Mouse (Mus musculus) gastrocnemius, postnatal 14 days (tissue): Measurements from ENCODE around the gene Phf19. TPM values are rescaled to one million over a fixed set of nuclear protein-coding genes. Genes with fewer than 3 reads are reported as not detected.
A peak's percentile ranks its signal among the peaks of the same experiment; 100 is the strongest.

ENCODE experiments used
- DNase-seq: peaks from one replicate; pipeline ENCODE4 v3.0.0; 2021; ENCODE audit warnings: mixed read lengths
- intact Hi-C: fragments of 180-260 bp; cut with DNase I; formaldehyde crosslinking; loops from one replicate; pipeline ENCODE4 v1.15.1; 2025; ENCODE audit warnings: low total_unique reads
- total RNA-seq, 2 experiments: library from RNA; stranded (reverse); gene quantifications; 2 replicates each; pipeline ENCODE4 v1.2.3; 2021

The Phf19 gene
- total RNA-seq, 2 experiments from 2014 or later: 1.7 to 2.1 TPM

DNA sequence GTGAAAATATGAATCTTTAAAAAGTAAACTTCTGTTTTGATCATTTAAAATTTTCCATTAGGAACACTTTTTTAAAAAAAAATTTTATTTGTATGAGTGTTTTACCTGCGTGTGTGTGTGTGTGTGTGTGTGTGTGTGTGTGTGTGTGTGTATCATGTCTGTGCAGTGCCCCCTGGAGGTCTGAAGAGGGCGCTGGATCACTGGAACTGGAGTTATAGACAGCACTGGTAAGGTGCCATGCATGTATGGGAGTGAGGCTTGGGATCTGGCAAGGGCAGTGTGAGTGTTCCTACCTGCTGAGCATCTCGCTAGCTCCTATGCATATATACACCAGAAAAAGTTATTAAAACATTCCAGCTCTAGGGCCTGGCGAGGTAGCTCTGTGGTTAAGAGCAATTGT, 12.1 kb downstream of the Phf19 start:
- no peak for DNase-seq
- intact Hi-C loops: no loop called here

DNA sequence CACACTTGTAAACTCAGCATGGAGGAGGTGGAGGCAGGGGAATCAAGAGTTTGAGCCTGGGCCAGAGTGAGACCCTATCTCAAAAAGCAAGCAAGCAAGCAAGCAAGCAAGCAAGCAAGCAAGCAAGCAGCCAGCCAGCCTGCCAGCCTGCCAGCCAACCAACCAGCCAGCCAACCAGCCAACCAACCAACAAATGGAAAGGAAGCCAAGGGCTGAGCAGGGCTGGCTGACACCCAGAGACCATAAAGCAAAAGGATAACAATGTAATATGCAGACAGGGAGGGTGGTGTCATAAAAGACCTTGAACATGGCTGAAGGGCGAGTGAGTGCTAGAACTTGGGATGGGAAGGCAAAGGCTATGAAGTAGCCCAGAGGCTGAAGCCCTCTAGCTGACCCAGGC, 13.4 kb downstream of the Phf19 start:
- intact Hi-C loops: no loop called here
- no peak for DNase-seq

DNA sequence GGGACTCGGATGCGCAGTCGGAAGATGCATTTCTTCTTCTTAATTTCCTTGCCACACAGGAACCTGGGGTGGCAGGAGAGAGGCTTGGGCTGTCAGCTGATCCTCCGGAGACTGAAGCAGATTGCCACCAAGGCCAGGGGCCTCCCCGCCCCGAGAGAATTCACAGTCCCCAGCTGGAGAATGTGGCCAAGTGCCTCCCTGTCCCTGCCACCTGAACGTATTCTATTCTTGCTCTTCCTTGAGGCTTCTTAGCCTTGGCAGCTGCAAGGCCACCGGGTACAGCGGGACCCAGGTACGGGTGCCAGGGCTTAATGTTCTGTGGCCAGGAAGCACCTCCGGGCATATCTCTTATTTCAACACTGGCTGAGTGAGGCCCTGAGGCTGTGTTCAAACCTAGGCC, 14.1 kb downstream of the Phf19 start:
- intact Hi-C loops: no loop called here
- no peak for DNase-seq

DNA sequence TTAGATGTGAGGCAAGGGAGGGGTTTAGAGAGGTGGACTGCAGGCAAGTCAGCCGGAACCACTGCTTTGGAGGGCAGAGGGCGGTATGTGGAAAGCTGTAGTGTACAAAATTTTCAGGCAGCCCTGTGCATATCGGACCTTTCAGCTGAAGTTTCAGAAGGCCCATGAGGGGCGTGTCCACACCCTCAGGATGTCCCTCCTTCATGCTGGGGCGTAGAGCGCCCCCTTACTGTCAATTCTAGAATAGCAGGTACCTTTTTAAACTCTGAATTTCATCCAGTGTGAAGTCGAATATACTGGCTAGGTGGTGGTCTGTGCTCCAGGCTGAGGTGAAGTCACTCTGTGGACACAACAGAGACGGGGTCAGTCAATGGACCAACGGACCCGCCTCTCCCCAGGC, 16.0 kb downstream of the Phf19 start:
- intact Hi-C loops: no loop called here
- no peak for DNase-seq

DNA sequence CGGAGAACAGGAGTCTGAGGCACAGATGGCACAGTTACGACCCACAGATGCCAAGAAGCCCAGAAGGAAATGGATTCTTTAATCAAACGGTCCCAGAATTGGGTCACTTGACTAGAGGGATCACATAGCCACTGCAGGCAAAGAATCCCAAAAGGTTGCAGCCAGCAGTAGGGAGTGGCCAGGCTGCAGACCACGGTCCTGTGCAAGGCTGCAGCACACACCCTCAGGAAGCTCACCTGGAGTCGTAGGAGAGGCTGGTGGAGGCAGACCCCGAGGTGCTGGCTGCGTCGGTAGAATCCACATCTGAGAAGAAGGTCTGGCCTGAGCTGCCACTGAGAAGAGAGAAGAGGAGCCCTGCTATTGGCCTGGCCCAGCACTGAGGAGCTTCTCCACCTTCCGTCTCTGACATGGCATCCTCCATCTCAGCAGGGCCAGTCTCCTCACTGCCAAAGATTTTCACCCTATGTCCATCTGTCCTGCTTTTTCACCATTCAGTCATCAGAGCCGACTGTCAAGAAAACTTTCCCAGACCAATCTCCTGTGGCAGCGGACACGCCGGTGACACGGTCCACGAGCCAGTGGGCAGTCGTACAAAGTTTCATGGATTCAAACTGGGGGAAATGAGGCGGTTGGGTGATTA, 16.9 kb downstream of the Phf19 start:
- intact Hi-C loops: no loop called here
- DNase-seq: no peak

DNA sequence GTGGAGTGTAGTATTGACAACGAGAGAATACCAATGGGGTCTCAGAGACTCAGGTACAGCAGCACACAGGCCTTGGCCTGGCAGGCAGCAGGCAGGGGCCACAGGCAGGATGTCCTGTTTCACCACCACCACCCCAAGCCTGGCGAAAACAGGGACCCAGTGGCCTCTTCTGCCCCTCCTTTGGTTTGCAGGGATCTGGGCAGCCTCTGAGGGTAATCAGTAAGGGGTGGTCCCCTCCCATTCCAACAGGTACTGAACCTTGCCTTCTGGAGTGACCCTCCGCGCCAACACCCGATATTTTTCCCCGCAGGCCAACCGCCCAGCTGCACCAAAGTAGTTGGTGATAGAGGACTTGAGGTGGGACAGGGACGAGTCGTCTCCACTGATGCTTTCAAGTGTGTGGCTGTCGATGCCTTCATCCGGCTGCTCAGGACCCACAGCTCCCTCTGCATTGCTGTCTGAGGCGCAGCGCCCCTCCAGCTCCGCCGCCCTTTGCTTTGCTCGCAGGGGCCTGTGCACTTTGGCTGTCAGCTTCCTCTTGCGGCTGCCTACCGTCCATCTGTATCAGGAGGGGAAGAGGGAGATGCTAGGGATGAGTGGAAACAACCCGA, 18.2 kb downstream of the Phf19 start:
- intact Hi-C loops: no loop called here
- DNase-seq: no peak

DNA sequence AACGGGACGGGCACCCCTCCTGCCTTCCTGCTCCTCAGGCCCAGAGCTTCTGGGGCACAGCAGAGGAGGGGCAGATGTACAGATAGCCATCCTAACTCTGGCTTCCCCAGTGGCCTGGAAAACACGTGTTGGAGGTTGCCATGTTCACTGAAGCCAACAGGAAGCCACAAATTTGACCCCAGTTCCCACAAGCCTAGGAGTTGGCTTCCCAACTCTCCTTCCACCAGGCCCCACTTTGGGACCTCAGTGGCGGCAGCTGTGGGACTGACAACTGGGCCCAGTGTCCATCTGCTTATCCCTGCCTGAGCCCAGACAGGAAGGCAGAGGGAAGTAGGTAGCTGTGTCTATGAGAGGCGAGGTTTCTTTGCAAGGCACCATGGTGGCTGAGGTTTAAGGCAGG, 19.9 kb downstream of the Phf19 start:
- no peak for DNase-seq
- intact Hi-C loops: no loop called here

DNA sequence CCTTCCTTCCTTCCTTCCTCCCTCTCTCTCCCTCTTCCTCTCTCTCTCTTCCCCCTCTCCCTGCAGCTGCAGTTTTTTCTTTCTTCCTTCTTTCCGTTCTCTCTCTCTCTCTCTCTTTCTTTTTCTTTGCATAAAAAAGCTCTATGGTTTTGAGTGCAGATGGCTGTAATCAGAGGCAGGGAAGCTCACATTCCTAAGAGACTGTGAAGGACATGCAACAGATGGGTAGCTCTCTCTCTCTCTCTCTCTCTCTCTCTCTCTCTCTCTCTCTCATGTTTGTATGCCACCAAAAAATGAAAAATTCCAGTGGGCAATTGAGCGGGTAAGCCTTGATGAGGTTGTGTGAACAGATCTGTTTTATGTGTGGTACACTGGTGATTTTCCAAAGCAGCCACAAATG, 29.6 kb downstream of the Phf19 start:
- DNase-seq: no peak

DNA sequence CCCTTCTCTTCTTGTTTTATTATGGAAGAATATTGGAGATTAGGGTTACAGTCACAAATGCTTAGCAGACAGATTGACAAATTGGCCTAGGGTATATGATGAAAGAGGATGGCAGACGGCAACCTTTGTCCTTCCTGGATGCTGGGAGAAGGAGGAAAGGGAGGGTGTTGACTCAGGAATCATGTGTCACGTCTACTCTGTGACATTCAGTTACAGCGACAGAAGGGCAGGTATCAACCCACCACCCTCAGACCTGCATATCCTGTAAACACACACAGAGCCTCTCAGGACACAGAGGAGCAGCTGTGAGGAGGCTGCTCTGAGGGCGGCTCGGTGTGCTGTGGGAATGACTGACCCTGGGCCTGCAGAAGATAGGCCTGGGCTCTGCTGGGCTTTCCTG, 30.6 kb downstream of the Phf19 start:
- DNase-seq: no peak
- intact Hi-C loops: no loop called here

More for the DNA sequence above, 29.6 kb downstream of the Phf19 start:
- intact Hi-C loops: no loop called here

DNA sequence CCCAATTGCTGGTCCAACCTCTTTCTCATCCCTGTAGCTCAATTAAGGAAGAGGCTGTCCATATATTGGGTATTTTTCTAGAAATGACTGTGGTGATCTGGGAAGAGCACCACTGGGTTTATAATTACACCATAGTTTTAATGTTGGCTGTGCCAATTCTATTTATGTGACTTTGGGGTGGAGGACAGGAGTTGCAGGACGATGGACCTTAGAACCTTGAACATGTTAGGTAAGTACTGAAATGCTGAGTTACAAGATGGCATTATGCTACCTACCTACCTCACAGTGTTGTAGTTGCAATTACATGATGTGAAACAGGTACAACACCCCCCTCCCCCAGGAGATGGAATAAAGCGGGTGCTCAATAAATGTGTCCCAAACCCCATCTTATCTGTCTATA, 31.1 kb downstream of the Phf19 start:
- intact Hi-C loops: no loop called here
- no peak for DNase-seq

DNA sequence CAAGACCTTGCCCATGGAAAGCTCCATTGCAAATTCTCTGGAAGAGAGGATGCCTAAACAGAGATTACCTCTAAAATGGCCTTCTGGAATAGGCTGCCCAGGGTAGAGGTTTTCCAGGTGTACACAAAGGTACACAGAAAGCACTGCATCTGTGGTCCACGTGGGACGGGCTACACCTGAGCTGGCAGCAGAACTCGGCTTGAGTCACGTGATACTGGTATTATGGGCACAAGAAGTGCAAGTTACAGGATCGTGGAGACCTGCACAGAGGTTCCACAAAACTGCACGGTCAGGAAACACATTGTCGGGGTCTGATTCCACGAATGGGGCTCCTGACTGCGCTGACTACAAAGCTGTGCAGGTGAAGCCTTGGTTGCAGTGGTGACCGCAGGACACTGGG, 33.8 kb downstream of the Phf19 start:
- intact Hi-C loops: no loop called here
- DNase-seq: no peak

DNA sequence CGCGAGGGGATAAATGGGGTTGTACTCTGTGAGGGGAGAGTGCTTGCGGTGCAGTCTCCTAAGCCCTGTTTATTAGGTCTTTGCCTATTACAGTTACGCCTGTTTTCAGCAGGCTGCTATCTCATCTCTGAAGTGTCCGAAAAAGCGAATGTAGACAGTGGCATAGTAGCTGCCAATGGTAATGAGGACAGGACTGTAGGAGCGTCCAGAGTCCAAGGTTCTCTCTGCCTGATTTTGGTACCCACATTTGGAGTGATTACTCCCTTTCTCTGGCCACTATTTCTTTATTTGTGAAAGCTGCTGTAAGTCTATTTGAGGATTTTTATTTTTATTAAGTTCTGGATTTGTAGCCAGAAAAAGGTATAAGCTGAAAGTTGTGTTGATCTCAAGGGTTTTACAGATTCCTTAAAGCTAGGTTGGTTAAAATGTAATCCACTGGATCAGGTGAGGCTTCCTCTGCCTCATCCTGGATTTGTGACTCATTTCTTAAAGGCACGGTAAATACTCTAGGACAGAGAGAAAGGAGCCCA, 38.9 kb downstream of the Phf19 start, which contains the start of gene Psmd5:
Psmd5 (minus strand) TSS at position 153 of the 530 bp plus-strand sequence.
- no peak for DNase-seq
- intact Hi-C loops: no loop called here

DNA sequence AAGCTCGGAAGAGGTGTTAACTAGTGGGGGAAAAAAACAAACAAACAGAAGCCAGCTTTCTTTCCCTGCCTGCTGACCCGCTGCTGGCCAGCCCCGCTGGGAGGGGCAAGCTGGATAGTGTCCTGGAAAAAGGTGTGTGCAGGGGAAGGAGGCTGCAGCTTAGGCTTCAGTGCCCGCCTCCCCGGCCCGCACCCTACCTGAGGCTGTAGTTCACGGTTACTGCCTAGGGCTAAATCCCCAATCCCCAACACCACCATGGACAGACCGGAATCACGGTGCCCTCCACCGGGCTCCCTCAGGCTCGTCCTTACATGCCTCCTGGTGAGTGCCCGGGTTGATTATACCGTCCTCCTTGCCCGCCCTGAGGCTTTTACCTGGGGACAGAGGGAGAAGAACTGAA, 39.6 kb downstream of the Phf19 start, which contains the start of gene Cutal:
Cutal (plus strand) TSS at position 126 of the 400 bp plus-strand sequence.
- intact Hi-C loops: no loop called here

DNA sequence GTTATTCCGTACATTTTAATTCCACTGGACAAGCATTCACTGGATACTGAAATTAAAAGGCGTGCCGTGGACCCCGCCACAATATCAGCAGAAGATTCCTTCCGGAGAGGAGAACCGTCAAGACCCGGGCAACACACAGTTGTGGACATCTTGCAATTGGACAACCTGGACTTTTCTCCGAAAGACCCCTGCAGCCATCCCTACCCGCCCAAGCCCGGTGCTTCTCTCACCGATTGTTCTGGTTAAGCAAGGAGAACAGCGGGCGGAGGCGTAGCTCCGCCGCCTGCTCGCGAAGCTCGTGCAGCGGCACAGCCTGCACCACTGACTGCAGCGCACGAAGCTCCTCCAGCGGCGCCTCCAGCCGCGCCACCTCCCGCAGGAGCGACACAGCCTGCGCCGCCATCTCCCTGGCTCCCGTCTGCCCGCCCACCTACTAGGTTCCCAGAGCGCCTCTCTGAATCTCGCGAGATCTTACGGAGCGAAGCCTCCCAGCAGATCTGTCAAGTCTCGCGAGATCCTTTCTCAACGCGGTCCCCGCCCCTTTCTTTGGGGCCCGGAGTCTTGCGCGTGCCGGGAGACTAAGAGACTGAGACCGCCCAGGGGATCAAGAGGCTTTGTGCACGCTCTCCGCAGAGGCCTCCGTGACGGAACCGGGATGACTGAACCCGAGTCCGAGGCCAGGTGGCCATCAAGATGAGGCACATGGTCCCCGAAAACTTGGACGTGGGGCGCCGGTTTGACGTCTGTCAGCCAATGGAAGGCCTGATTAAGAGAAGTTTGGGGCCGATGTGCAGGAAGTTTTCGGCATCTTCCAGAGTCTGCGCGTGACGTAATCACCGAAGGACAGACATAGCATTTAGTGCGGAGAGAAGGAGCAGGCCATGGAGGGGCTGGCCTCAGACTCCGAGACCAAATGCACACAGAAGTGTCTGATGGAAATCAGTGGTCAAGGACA, 43.0 kb downstream of the Phf19 start:
- intact Hi-C loops: no loop called here
- DNase-seq: peak; percentile 93

More for the DNA sequence above, 39.6 kb downstream of the Phf19 start, which contains the start of gene Cutal:
- no peak for DNase-seq

DNA sequence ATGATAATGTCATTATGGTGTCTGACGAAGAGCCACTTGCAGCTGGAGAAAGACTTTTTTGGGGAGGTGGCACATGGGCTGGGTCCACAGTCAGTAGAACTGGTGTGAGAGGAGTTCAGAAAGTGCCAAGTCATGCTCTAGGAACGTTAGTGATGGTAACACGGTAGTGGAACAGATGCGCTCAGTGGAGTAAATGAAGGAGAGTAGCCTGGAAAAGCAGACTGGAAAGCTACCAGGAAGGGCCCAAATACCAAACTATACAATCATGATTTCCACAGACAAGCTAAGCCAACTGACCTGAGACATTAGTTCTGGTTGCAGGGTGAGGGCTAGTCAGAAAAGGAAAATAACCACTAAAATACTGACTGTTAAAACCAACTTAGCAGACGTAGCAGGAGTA, 44.1 kb downstream of the Phf19 start:
- DNase-seq: no peak
- intact Hi-C loops: no loop called here

DNA sequence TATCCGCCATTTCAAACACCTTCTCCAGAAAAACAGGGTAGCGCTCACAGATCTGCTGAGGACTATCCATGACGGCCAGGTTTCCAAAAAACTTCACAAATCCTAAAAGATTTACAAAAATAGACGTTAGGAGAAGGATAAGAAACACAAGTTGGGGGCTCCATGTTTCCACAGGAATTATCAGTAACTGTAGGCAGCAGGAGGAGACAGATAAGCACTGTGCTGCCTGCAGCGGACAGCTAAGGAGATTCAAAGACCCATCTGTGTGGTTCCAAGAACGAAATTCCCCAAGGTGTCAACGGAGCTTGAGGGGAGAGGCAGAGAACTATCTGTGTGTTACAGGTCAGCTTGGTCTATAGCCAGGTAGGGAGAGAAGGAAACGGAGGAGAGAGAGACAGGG, 56.1 kb downstream of the Phf19 start:
- intact Hi-C loops: no loop called here
- no peak for DNase-seq

DNA sequence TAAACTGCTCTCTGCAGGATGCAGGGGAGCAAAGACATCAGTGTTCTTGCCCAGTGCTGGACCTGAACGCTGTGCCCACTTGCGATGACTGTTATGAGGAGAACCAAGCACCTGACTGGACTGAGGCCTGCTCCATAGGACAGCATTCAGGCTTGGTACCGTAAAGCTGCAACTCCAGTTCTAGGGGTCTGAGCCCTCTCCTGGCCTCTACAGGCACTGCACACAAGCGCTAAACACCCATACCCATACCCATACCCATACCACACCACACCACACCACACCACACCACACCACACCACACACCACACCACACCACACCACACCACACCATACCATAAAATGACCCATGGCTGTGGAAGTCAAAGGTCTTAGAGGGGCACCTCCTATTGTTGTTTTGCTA, 58.6 kb downstream of the Phf19 start:
- intact Hi-C loops: no loop called here
- no peak for DNase-seq

DNA sequence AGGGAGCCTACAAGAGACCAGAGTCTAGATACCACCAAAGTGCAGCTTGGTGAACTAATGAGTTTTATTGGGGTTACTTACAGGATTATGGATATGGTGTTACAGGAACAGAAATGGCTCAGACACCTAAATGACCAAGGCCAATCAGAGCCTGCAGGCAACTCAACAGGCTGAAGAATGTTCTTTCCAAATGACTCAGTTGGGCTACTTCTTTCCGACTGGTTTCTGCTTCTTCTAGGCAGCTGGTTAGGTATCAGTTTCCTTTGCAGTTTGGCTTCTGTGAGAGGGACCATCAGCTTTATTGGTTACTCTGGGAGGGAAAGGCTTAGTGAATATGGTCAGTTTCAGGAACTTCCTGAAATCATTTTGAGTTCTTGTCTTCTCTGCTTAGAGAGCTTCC, 66.1 kb downstream of the Phf19 start:
- intact Hi-C loops: no loop called here
- DNase-seq: no peak
